Mouse (Mus musculus) heart, adult 8-10 months (tissue): Measurements from ENCODE around the gene Exoc6b. TPM values are rescaled to one million over a fixed set of nuclear protein-coding genes. Genes with fewer than 3 reads are reported as not detected.

Source experiments
- DNase-seq: peaks from one replicate; pipeline ENCODE4 v3.0.0; 2022; ENCODE audit warnings: low spot score
- total RNA-seq, 4 experiments: library from RNA; stranded (reverse); gene quantifications; 2 replicates each; pipeline ENCODE4 v1.2.4; 2022

Gene Exoc6b
- total RNA-seq, 4 experiments from 2014 or later, result 14.3 to 21.1 (median 19.3) TPM

- no peak for DNase-seq
Measured at GRCm38 (mm10) chr6:84726876-84727275, 342.4 kb downstream of the Exoc6b start.

GRCm38 (mm10) chr6:84713171-84713570, 356.1 kb downstream of the Exoc6b start:
- DNase-seq, result no peak

- no peak for DNase-seq
Measured at GRCm38 (mm10) chr6:84710831-84711230, 358.5 kb downstream of the Exoc6b start.

GRCm38 (mm10) chr6:84708631-84709030, 360.7 kb downstream of the Exoc6b start:
- DNase-seq, result no peak

GRCm38 (mm10) chr6:84699579-84699978, 369.7 kb downstream of the Exoc6b start:
- no peak for DNase-seq

- no peak for DNase-seq
Measured at GRCm38 (mm10) chr6:84698288-84698673, 371.0 kb downstream of the Exoc6b start.

DNA sequence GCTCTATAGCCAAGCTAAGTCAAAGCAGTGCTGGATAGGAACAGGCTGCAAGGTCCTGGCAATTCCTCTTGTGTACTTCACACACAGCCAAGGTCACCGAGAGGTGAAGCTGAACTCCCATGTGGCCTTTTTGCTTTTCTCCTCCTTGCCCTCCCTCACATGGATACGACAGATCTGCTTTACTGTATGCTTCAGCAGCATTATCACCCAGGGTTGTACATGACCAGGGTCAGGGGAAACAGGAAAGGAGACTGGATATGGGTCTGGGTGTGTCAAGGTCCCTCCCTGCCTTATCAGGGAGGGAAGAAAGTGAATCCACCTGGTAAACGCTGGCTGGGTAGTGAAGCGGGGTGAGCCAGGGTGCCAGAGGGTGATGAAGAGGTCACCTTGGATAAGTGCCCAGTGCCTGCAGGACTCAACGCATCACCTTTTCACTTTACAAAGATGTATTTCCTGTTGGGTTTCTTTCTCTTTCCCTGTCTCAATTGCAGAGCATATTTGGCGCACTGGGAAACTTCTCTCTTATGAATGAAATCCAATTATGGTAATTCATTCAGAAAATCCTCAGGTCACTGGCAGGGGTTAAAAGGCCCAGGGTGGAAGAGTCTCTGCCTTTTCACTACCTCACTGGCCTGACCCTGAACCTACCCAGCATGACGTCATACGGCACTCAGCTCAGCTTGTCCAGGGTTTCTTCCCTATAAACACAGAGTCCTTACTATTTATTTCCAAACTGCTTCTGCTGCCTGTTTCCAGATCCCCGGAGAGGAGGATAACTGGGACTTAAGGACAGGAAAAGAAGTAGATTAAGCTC, 371.6 kb downstream of the Exoc6b start:
- peak; percentile 78 for DNase-seq

DNA sequence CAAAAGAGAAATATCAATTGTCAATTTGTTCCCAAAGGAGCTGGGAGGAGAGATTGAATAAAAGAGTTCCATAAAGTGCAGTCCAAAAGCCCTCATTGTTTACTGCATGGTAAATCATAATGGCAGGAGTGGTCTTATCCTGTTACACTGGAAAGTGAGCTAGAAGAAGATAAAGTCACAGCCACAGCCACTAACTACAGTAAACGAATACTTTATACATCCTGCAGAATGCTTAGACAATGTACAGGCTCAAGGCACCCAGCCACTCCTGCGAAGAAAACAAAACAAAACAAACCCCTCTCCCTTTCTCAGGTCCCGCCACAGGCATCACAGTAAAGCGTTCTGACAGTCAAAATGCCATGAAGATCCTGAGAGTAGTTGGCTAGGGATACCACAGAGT, 375.5 kb downstream of the Exoc6b start:
- DNase-seq, result no peak

- DNase-seq, result no peak
Measured at GRCm38 (mm10) chr6:84693204-84693603, 376.1 kb downstream of the Exoc6b start.

DNA sequence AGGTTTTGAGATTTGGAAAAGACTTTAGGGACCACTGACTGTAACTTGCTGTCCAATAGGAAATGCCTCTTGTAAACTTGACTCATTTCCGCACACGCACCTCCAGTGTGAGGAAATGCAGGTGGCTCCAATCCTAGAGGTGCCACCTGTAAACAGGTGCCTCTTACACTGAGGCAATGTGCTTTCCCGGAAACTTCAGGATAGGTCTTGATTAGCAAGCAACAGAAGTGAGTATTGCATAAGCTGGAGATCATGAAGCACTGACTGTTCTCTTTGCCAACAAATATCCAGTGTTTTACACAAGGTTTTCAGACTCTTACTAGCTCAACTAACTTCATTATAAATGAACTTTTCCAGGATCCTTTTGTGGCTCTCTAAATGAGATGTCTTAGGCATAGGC, 377.4 kb downstream of the Exoc6b start:
- no peak for DNase-seq

- DNase-seq, result no peak
Measured at GRCm38 (mm10) chr6:84677770-84678169, 391.5 kb downstream of the Exoc6b start.

DNA sequence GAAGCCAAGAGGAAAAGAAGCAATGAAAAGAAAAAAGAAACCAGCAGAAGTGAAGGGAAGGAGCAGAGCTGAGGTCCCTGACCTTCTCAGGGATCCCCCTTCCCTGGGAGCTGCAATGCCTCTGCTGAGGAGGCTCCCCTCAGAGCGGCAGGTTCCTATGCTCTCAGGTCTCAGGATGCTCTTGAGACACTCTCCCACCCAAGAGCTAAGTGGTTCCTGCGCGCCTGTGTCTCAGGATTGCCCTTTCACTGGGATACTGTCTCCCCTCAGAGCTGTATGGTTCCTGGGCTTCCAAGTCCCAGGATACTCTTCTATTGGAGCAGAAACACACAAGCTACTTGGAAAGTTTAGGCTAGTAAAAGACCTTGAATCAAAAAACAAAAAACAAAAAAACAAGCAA, 394.4 kb downstream of the Exoc6b start:
- DNase-seq, result no peak

DNA sequence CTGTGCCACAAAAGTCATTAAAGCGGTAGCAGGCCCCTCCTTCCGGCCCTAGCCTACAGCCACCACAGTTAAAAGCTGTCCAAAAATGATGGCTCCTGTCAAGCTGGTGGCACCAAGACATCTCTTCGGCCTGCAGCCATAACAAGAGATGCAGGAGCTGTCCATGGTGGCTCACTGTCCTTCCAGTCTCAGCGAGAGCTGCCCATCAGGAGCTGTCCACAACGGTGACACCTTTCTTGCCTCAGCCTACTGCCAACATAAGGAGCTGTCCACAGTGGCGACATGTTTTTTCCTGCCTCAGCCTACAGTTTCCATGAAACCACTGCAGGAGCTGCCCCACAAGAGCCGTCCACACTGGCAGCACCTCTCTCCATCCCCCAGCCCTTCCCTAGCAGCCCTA, 395.2 kb downstream of the Exoc6b start:
- no peak for DNase-seq

DNA sequence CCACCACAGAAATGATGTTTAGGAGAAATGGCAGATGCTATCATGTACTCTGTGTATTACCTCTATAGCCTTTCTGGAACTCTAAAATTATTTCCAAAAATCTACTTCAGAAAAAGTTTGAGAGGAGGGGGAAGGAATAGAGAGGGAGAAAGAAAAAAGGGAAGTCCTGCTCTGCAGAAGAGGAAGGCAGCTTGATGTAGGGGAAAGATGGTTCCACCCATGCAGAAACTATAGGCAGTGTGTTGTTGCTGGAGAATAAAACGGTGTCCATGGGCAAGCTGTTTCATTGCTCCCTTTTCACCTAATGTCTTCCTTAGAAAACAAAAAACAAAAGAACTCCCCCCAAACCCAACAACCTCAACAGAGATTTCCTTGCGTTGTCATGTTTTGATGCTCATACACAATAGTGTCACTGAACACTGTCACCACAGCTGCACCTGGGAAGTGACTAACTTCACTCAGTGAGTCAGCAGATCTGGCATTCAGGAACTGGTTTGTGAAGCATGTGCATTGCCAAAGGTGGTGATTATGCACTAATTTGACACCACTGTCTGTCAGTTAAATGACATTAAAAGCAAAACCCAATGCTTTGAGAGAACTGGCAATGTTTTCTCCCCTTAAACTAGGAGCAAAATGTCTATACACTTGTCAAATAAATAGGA, 407.7 kb downstream of the Exoc6b start:
- DNase-seq, result no peak

GRCm38 (mm10) chr6:84660982-84661381, 408.3 kb downstream of the Exoc6b start:
- DNase-seq, result no peak

- no peak for DNase-seq
Measured at GRCm38 (mm10) chr6:84657091-84657490, 412.2 kb downstream of the Exoc6b start.

- DNase-seq, result no peak
Measured at GRCm38 (mm10) chr6:84656680-84657079, 412.6 kb downstream of the Exoc6b start.

DNA sequence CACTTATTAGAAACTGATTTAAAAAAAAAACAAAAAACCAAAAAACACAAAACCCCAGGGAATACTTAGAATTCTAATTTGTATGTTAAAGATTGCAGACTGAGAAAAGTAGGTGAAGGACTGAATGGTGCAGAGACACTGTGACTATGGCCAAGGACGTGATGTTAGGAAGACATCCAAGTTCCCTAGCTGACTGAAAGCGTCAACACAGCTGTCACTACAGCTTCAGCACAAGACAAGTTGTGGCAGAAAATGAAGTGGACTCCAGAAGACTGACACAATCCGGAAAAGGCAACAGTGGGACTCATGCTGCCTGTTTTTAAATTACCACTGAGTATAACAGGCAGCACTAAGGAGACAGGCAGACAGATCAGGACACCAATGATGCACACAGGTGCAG, 417.4 kb downstream of the Exoc6b start:
- DNase-seq, result no peak

DNA sequence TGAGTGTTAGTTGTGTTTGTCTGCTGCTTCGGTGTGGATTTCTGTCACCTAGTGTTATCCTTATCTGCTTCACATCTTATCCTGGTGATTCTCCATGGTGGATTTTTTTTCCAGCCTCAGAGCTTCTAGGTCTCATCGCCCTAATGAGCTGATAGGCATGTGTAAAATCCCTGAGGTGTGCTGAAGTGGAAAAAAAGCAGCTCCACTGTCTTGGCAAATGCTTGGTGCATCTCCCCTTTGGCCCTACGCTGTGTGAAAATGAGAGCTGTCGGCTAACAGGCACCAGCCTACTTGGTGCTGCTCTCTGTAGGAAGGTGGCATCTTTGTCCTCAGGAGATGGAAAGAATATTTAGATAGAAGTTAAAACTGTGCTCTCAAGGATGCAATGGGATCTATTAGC, 422.1 kb downstream of the Exoc6b start:
- no peak for DNase-seq

DNA sequence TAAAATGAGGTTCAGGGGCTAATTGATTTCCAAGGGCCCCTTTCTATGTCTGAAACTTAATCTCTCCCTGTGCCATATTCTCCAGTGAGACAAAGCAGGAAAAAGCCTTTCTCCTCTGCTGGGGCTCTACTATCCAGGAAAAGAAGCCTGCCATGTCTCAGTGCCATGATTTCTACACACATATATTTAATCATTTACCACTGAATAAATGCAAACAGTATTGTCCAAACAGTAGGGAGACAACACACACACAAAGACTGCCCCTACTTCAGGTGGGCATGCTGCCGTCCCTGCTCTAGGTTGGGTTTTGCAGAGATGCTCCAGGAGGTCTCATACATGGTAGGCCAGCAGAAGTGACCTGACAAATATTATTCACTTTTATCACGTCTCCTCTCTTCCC, 422.6 kb downstream of the Exoc6b start:
- no peak for DNase-seq

DNA sequence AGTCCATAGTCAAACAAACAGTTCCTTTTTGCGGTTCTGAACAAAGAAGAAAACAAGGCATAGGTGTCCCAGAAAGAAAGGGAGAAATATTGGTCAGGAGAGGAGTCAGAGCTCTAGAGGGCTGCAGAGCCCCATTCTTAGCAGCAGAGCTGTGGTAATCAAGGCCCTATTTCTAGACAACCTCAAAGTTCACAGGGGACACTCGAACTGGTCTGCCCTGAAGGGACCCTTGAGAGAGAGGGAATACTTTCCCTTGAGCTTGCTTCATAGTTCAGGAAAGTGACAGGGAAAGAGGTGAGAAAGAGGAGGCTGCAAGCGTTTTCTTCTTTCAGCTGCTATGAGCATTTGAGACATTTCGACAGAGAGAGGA, 428.3 kb downstream of the Exoc6b start:
- no peak for DNase-seq

- DNase-seq, result peak; percentile 63
Measured at GRCm38 (mm10) chr6:84640324-84641061, 428.8 kb downstream of the Exoc6b start.

DNA sequence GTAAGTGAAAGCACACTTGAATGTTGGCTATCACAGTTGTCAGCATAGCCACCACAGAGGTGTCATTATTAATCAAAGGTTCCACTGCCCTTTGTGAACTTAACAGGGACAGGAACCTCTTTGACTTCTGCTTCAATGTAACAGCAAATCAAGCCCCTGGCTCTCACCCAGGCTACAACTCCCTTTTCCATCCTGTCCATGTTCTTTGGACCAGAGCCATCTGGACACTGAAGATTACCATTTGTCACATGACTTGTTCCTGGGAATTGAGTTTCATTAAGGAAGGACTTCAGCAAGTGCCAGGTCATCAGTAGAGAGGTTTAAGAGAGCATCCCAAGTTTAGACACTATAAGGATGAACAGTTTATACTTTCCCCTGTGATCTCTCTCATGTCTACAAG, 431.1 kb downstream of the Exoc6b start:
- peak; percentile 88 for DNase-seq
